Mouse (Mus musculus) kidney, adult 2 months (tissue): ENCODE results near the gene Dusp27.

Experiments
- CTCF ChIP-seq: fragments of 200-500 bp; conservative IDR thresholded peaks from 2 replicates; pipeline ENCODE4 v1.5.1; 2011; ENCODE audit warnings: low read depth, mild to moderate bottlenecking, control low read depth, low read length, moderate library complexity, mixed read lengths; ENCODE audit not compliant: insufficient read depth, insufficient read length
- POLR2A ChIP-seq: fragments of 200-500 bp; IDR thresholded peaks from one replicate; pipeline ENCODE4 v1.6.1; 2011; ENCODE audit warnings: low read depth, low read length, control low read depth

DNA sequence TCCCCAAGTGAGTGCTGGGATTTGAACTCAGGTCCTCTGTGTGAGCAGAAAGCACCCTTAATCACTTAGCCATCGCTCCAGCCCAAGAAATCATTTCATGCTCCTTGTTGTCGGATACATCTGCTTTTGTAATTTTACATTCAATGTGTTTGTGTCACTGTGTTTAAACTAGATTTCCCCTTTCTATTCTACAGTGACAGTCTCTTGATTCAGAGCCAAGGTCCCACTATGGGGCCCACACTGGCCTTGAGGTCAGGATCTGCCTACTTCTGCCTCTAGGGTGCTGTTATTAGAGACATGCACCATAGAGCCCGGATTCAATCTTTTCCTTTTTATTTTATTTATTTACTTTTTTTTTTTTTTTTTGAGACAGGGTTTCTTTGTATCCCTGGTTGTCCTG, 45.3 kb upstream of the Dusp27 start:
- TF ChIP-seq CTCF: no peak
- no peak for TF ChIP-seq POLR2A
